Mouse (Mus musculus): ENCODE data around the gene Peli3. TPM values are rescaled to one million over a fixed set of nuclear protein-coding genes. Genes with fewer than 3 reads are reported as not detected.
A peak's percentile ranks its signal among the peaks of the same experiment; 100 is the strongest.
"Not testable (repeated sequence)": the region's sequence is repeated elsewhere in the genome, so short reads cannot be mapped to it uniquely, and the experiment has no call there.

The Peli3 gene
- total RNA-seq (2021), result 1 to 10 TPM; 1.5 to 2.1 TPM
- long read RNA-seq, experiment 1, full-length matches to known transcripts, result 2 of 3 reads
- long read RNA-seq, experiment 1, partial matches to known transcripts, result 1 of 3 reads
- long read RNA-seq, experiment 1, other reads (novel, unspliced or antisense), result 0 of 3 reads
- long read RNA-seq, experiment 2, full-length matches to known transcripts, result 1 of 4 reads
- long read RNA-seq, experiment 2, partial matches to known transcripts, result 0 of 4 reads
- long read RNA-seq, experiment 2, other reads (novel, unspliced or antisense), result 3 of 4 reads

- peak; percentile 91 for DNase-seq
- Histone ChIP-seq H3K4me3 (peak within 1 kb of the TSS; percentile 82), H3K27ac (peak within 1 kb of the TSS; percentile 81)
- intact Hi-C loops (cut with DNase I), result no loop called here
- TF ChIP-seq CTCF (IDR thresholded peaks at IDR 0.05), result no peak
These were observed at the start of gene Peli3 for GRCm38 (mm10) chr19:4942551-4943252. Gene Peli3, minus strand, starts transcription at chr19:4943127.

GRCm38 (mm10) chr19:4992371-4992770 is 49.4 kb upstream of the Peli3 start:
- no peak for TF ChIP-seq CTCF (IDR thresholded peaks at IDR 0.05)
- H3K4me3 ChIP-seq, result no peak overlapping the region
- peak; percentile 31 for DNase-seq
- intact Hi-C loops (cut with DNase I), result no loop called here
- peak overlapping the region; percentile 32; the same call in 1 of the 2 replicates for H3K27ac ChIP-seq

DNA sequence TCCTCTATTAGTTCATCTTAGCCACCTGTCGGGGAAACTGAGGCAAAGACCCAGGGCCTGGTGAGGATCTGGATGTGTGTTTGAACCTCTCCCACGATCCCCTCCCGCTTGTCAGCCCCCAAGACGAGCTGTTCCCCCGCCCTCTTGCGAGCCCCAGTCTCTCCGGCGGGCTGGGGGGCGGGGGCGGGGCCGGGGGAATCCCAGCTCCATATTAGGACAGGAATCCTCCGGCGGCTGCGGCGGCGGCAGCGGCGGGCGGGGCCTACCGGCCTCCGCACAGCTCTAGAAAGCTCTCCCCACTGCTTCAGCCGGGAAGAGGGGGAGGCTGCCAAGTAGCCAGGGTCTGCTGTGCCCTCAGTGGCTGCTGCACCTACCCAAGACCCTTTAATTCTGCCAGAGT is 47.8 kb upstream of the Peli3 start:
- Histone ChIP-seq H3K27ac (no peak overlapping the region), H3K4me3 (no peak overlapping the region)
- intact Hi-C loops (cut with DNase I), result no loop called here
- no peak for DNase-seq
- TF ChIP-seq CTCF (IDR thresholded peaks at IDR 0.05), result no peak

DNA sequence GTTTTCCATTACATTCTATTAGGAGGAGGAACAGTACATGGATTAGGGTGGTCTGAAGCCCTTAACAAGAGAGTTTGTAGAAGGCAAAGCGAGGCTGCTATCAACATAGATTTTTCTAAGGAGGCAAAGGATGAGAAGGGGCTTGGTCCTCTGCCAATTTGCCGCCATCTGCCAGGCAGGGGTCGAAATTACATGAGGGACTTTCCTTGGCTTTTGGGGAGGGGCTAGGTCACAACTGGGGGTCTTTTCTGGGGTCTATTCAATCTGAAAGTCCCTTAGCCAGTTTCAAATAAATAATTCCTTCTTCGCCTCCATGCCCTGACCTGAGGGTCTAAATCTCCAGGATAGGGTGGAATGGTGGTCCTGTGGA is 47.3 kb upstream of the Peli3 start, which contains the start of gene Npas4:
Gene Npas4, minus strand, starts transcription at position 61 of the 370 bp plus-strand sequence.
- no peak within 1 kb of the TSS for H3K27ac ChIP-seq
- intact Hi-C loops (cut with DNase I), result no loop called here
- H3K4me3 ChIP-seq, result no peak within 1 kb of the TSS
- no peak for TF ChIP-seq CTCF (IDR thresholded peaks at IDR 0.05)
- DNase-seq, result no peak

DNA sequence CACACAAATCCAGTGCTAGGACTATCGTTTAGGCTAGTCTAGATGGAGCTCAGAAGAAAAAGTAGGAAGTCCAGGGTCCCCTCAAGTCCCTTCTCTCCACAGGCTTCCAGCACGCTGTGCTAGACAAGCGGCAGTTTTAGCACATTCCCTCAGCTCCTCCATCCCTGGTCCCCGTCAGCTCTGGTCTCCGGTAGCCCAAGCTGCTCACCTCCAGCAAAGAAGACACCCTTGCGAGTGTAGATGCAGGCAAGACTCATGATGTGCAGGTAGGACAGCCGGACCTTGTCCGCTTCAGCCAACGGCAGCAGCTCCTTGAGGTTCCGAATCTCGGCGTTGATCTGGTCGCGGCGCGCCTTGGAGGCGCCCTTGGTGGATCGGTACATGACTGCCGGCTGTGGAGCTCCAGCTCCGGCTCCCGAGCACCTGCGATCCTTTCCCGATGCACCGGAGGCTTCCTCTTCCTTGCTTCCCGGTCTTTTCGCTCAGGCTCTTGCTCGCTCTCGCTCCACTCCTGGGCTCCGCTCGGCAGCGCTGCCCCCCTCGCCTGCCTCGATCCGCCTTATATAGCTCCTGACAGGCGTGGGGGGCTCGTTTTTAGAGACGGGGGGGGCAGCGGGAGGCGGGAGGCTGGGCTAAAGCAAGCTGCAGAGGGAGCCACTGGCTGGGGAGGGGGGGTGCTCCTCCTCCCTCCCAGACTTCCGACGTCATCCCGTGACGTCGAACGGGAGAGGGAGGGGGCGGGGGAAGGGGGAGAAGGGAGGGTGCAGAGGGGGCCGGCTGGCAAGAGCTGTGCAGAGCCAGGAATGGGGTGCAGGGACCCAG is 46.7 kb upstream of the Peli3 start:
- H3K27ac ChIP-seq, result no peak overlapping the region
- no peak for TF ChIP-seq CTCF (IDR thresholded peaks at IDR 0.05)
- intact Hi-C loops (cut with DNase I), result no loop called here

GRCm38 (mm10) chr19:4989013-4989412 is 46.1 kb upstream of the Peli3 start:
- Histone ChIP-seq H3K4me3 (no peak overlapping the region), H3K27ac (no peak overlapping the region)
- intact Hi-C loops (cut with DNase I), result no loop called here
- peak; percentile 93 for DNase-seq
- no peak; the same call in 1 of the 2 replicates for TF ChIP-seq CTCF (IDR thresholded peaks at IDR 0.05)

More for the DNA sequence above, 46.7 kb upstream of the Peli3 start:
- DNase-seq, result no peak
- no peak overlapping the region for H3K4me3 ChIP-seq

DNA sequence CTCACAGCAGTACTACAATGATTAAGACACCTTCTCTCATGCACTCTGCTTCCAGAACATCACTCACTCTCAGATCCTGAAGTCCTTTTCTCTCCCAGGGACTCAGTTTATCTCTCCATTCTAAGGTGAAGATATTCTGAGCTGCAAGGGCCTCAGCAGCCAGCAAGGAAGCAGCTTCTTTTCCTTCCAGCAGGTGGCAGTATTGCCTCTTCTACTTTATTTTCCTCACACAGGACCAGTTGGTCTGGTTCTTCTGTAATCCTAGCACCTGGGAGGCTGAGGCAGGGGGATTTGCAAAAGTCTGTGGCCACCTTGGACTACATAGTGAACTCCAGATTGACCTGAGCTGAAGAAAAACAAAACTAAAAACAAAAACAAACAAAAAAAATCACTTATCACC is 38.8 kb upstream of the Peli3 start:
- intact Hi-C loops (cut with DNase I), result loop anchor here (1.0 kb wide), 1 partner anchor 21 kb away; no protein-coding TSS in a partner anchor
- TF ChIP-seq CTCF (IDR thresholded peaks at IDR 0.05), result peak; percentile 87
- Histone ChIP-seq H3K4me3 (no peak overlapping the region), H3K27ac (no peak overlapping the region)
- no peak for DNase-seq

GRCm38 (mm10) chr19:4968236-4968635 is 25.3 kb upstream of the Peli3 start:
- peak; percentile 50 for TF ChIP-seq CTCF (IDR thresholded peaks at IDR 0.05)
- no peak for DNase-seq
- Histone ChIP-seq H3K27ac (no peak overlapping the region), H3K4me3 (no peak overlapping the region)
- intact Hi-C loops (cut with DNase I), result loop anchor here (10.0 kb wide), 2 partner anchors 213 to 343 kb away; partner anchors contain the start of genes Rbm4b and Rce1

DNA sequence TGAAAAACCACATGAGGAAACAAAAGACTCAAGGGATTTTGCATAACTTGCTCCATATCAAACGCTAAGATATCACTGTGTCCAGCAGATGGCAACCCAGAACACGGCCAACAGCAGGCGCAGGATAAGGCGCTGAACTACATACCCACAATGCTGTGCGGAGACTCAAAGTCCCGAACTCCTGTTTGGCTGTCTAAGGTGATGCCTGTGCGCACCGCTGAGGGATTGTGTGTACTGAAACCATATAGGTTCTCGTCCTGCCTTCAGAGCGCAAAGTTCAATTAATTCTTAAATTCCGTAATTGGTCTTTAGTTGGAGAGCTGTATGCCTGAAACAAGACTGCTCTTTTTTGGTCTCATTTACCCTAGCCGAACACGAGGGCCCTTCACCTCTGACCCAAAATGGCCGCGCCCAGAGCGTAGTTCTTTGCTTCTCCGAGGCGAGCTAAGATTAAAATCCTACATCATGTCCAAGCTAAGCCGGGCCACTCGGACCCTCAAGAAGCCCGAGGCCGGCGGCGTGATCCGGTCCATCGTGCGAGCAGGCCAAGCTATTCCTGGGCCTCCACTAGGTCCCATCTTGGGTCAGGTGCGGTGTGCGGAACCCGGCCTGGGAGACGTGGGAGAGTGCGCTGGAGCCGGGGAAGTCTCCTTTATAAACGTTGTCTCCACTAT is 19.1 kb upstream of the Peli3 start, which contains the start of gene Mrpl11:
Gene Mrpl11, plus strand, starts transcription at position 220 of the 674 bp plus-strand sequence.
- TF ChIP-seq CTCF (IDR thresholded peaks at IDR 0.05), result peak; percentile 86
- peak within 1 kb of the TSS; percentile 94 for H3K4me3 ChIP-seq
- peak; percentile 90 for DNase-seq
- H3K27ac ChIP-seq, result peak within 1 kb of the TSS; percentile 95
- intact Hi-C loops (cut with DNase I), result loop anchor here (10.0 kb wide), 2 partner anchors 207 to 337 kb away; partner anchors contain the start of genes Rbm4b and Rce1

DNA sequence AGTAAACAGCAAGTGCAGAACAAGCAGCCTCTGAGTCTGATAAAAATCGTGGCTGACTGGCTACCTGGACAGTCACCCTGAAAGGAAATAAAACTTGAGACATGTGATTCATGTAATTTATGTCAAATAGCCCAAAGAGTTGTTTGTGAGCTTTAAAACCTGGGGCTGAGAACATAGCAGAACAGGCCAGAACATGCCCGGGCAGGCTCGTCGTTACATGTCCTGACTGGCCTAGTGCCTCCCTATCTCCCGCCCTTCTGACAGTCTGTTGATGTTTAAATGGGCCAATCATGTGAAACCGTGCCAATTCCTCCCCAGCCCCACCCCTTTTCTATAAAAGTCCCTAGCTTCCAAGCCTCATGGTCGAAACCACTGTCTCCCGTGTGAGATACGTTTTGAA is 5.7 kb upstream of the Peli3 start:
- H3K27ac ChIP-seq; H3K4me3 ChIP-seq; intact Hi-C loops (cut with DNase I); DNase-seq: not testable (repeated sequence)

DNA sequence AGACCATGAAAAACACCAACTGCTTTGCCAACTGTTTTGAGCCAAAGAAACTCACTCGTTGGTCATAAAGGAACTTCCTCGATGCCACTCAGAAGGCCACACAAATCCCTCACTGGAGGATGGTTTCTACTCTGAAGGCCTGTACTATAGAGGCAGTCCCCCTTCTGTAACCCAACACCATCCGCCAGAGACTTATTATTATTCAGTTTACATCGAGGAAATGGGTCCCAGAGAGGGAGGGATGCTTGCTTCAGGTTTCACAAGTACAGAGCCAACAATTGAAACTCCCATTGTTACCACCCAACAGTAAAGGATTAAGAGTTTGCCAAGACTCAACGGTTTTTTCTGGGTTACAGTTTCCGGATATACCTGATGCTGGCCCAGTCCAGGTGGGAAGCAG is 2.6 kb upstream of the Peli3 start:
- no peak for TF ChIP-seq CTCF (IDR thresholded peaks at IDR 0.05)
- no peak overlapping the region for H3K4me3 ChIP-seq
- no peak for DNase-seq
- H3K27ac ChIP-seq, result no peak overlapping the region
- intact Hi-C loops (cut with DNase I), result no loop called here

DNA sequence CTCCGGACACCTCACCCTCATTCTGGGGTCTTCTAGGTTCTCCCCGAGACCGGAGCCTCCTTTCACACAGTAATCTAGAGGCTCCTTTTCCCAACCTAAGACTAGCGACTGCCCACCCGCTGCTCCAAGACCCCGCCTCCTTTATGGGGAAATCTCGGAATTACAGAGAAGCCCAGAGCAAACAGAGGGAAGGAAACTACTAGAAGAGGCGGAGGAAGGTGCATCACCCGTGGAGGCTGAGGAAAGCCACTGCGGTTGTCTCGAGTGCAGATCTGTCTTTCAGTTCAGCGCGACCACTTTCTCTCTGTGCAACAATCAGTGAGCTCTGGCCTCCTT is 294 bp upstream of the Peli3 start:
- DNase-seq, result no peak
- TF ChIP-seq CTCF (IDR thresholded peaks at IDR 0.05), result no peak
- Histone ChIP-seq H3K4me3 (peak overlapping the region; percentile 82), H3K27ac (peak overlapping the region; percentile 81; the same call in 1 of the 2 replicates)
- intact Hi-C loops (cut with DNase I), result no loop called here
